Mouse (Mus musculus) bone marrow, adult 2 months (tissue): ENCODE results near the gene Eml3. TPM values are rescaled to one million over a fixed set of nuclear protein-coding genes. Genes with fewer than 3 reads are reported as not detected.
A peak's percentile ranks its signal among the peaks of the same experiment; 100 is the strongest.

ENCODE experiments used
- H3K27ac ChIP-seq: fragments of 200-500 bp; 2 replicates; pipeline ENCODE4 v1.5.1; 2012; ENCODE audit warnings: low read depth, mild to moderate bottlenecking, control low read depth, inconsistent platforms, low read length; ENCODE audit not compliant: control insufficient read depth, poor library complexity, insufficient read depth
- H3K4me1 ChIP-seq: fragments of 200-500 bp; 2 replicates; pipeline ENCODE4 v1.6.1; 2011; ENCODE audit warnings: low read length; ENCODE audit not compliant: control insufficient read depth, insufficient read depth
- H3K4me3 ChIP-seq: fragments of 200-500 bp; replicated peaks from 2 replicates; pipeline ENCODE3; 2011; ENCODE audit warnings: mild to moderate bottlenecking, low read depth, low read length, control low read depth; ENCODE audit not compliant: control insufficient read depth
- CTCF ChIP-seq: fragments of 200-500 bp; IDR thresholded peaks from 2 replicates; pipeline ENCODE4 v1.5.1; 2011; ENCODE audit warnings: low read length, control low read depth; ENCODE audit not compliant: control insufficient read depth, insufficient read depth
- POLR2A ChIP-seq: fragments of 200-500 bp; IDR thresholded peaks from 2 replicates; pipeline ENCODE4 v1.6.1; 2011; ENCODE audit warnings: low read depth, mild to moderate bottlenecking, control low read depth, low read length, borderline replicate concordance; ENCODE audit not compliant: control insufficient read depth
- WGBS: fragments of 180-500 bp; shearing (Covaris S2); methylation state at CpG from one replicate; pipeline ENCODE4 v1.1.7; 2018; 5-methylcytosine and 5-hydroxymethylcytosine counted together
- polyA plus RNA-seq: library from polyadenylated mRNA; stranded (reverse); fragments of >200 nt; gene quantifications from 2 replicates; pipeline ENCODE4 v1.2.4, GENCODE M21; 2011; ENCODE audit warnings: low replicate concordance; ENCODE audit not compliant: missing spikeins, insufficient read depth, insufficient read length

Eml3 gene
- polyA plus RNA-seq, 1 experiment: 54.7 TPM

DNA sequence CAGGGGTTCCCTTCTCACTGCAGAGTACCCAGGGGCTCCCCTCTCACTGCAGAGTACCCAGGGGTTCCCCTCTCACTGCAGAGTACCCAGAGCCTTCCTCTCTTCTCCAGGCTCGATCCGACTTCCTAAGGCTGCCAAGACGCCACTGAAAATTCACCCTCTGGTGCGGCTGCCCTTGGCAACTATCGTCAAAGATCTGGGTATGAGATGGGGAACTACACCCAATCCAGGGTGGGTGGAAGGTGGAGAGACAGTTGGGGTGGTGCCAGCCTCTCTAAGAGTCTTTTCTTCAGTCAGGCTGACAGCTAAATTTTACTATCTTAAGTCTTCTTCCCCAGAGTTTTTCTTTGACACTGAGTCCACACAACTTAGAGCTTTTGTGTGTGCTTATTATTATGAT is 20.8 kb downstream of the Eml3 start:
- peaks cover 2% of the 10 kb centered on the region; the same call in 1 of the 2 replicates for H3K4me1 ChIP-seq
- H3K4me3 ChIP-seq: no peak overlapping the region
- H3K27ac ChIP-seq: no peak overlapping the region
- 72% methylated on average over 5 of the region's 5 CpGs for WGBS
- TF ChIP-seq CTCF (no peak), POLR2A (no peak)

- TF ChIP-seq POLR2A: no peak
- TF ChIP-seq CTCF: no peak
- H3K4me1 ChIP-seq: peaks cover 2% of the 10 kb centered on the region; the same call in 1 of the 2 replicates
- no peak overlapping the region for H3K27ac ChIP-seq
- 84% methylated on average over 9 of the region's 9 CpGs for WGBS
- no peak overlapping the region for H3K4me3 ChIP-seq
These were observed 22.9 kb downstream of the Eml3 start for GRCm38 (mm10) chr19:8952241-8952640.

DNA sequence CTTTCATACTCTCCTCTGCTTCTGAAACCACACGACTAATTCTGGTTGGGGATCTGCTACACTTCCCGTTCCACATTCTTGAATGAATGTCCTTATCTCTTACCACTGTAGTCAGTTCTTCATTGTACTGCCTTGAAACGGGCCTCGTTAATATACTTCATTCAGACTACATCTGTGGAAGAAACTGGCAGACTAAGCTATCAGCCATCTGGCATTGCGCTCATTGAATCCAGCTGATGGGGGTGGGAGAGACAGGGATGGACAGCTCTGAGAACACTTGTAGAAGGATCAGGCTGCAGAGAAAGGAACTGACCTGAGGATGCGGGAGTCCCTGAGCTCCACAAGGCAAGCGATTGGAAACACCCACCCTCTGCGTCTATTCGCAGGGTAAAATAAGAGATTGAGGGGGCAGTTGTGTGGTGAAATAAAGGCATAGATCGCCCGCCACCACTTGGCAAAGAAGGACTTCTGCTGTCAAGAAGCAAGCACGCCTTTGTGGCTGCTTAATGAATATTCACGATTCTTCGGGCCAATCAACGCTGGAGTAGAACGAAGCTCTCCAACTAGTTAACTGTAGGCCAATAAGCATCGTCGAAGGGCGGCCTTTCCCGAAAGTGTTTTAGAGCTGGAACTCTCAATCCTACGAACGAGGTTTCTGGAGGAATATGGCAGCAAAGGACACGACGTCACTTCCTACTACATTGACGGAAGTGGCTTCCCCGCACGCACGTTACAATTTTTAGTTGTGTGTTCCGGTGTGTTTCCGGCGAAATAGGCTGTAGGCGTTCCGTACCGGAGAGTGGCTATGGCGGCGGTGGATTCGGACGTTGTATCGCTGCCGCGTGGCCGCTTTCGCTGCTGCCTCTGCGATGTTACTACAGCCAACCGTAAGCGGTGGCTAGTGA is 24.0 kb downstream of the Eml3 start, which contains the start of gene Tut1:
Gene Tut1 (plus strand): TSS at position 713 of the 905 bp plus-strand sequence.
- peak within 1 kb of the TSS; percentile 94 for H3K4me3 ChIP-seq
- WGBS: under 1% methylated on average over 46 of the region's 46 CpGs
- peaks cover 2% of the 10 kb centered on the region; the same call in 1 of the 2 replicates for H3K4me1 ChIP-seq
- no peak for TF ChIP-seq CTCF
- peak; percentile 59; the same call in 1 of the 2 replicates for TF ChIP-seq POLR2A
- H3K27ac ChIP-seq: peak within 1 kb of the TSS; percentile 62

DNA sequence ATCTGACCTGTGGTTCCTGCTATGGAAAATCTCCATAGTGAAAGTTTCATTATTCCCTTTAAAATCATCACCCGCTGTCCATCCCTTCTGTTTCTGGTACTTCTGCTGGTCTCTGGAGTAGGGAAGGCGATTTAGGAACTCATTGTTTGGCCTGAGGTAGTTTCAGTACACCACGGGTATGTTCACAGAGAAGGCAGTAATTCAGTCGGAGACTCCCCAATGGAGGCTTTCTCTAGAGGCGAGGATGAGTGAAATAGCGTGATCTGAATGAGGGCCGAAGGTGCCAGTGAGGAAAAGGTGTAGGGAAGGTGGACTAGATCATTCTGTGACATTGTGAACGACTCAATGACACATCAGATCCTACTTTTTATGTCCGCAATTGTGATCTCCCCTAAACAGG is 24.8 kb downstream of the Eml3 start:
- H3K27ac ChIP-seq: no peak overlapping the region
- TF ChIP-seq POLR2A (no peak), CTCF (no peak)
- H3K4me1 ChIP-seq: peaks cover 2% of the 10 kb centered on the region; the same call in 1 of the 2 replicates
- peak overlapping the region; percentile 94 for H3K4me3 ChIP-seq
- WGBS: 4% methylated on average over 9 of the region's 9 CpGs

- Histone ChIP-seq H3K4me3 (no peak overlapping the region), H3K27ac (no peak overlapping the region), H3K4me1 (no peaks in the 10 kb centered on the region)
- WGBS: 80% methylated on average over 2 of the region's 2 CpGs
- TF ChIP-seq CTCF: no peak
- TF ChIP-seq POLR2A: no peak
These were observed 32.9 kb downstream of the Eml3 start for GRCm38 (mm10) chr19:8962256-8962655.

DNA sequence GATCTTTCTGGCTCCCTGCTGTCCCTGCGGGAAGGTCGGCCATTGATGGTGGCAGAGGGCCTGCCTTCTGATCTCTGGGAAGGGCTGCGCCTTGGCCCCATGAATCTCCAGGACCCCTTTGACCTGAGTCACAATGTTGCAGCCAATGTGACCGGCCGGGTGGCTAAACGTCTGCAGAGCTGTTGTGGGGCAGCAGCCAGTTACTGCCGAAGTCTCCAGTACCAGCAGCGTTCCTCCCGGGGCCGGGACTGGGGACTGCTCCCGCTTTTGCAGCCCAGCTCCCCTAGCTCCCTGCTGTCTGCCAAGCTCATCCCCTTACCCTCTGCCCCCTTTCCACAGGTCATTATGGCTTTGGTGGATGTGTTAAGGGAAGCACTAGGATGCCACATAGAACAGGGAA is 35.7 kb downstream of the Eml3 start:
- H3K4me1 ChIP-seq: no peaks in the 10 kb centered on the region
- no peak overlapping the region for H3K4me3 ChIP-seq
- TF ChIP-seq POLR2A (no peak), CTCF (no peak)
- H3K27ac ChIP-seq: no peak overlapping the region
- WGBS: 91% methylated on average over 11 of the region's 11 CpGs

- 76% methylated on average over 8 of the region's 8 CpGs for WGBS
- no peak overlapping the region; the same call in 1 of the 2 replicates for H3K27ac ChIP-seq
- no peaks in the 10 kb centered on the region for H3K4me1 ChIP-seq
- TF ChIP-seq CTCF (no peak), POLR2A (no peak)
- H3K4me3 ChIP-seq: no peak overlapping the region
These were observed 36.4 kb downstream of the Eml3 start for GRCm38 (mm10) chr19:8965771-8966170.

DNA sequence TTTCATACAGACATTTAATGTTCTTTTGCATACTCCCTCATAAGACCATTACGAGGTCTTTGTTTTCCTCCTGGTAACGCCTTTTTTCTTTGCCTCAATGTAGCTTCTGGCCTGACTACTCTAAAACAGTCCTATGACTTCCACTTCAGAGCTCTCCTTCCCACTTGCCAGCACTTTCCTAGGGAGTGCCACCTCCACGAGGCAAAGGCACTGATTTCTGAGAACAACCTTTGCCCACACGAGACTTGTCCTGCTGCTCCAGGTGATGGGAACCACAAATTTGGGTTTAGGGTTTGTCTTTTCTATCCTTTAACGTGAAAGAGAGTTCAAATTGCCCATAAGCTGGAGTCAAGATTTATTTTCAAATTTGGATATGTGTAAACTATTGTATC is 36.8 kb downstream of the Eml3 start:
- Histone ChIP-seq H3K4me3 (peak overlapping the region; percentile 73), H3K4me1 (no peaks in the 10 kb centered on the region), H3K27ac (peak overlapping the region; percentile 79)
- no peak for TF ChIP-seq CTCF
- no peak for TF ChIP-seq POLR2A
- 32% methylated on average over 5 of the region's 5 CpGs for WGBS
